Mouse (Mus musculus) mesoderm, embryonic 11.5 days (tissue): Measurements from ENCODE around the gene Gm29797.

ENCODE experiments used
- DNase-seq: peaks from one replicate; pipeline ENCODE4 v3.0.0-alpha.2; 2012; ENCODE audit warnings: low read depth, low spot score

Gm29797 gene

GRCm38 (mm10) chr2:181671984-181672383 lies 15.2 kb downstream of the Gm29797 start:
- DNase-seq = no peak

- DNase-seq = no peak
Measured at GRCm38 (mm10) chr2:181673501-181673900, 16.7 kb downstream of the Gm29797 start.

GRCm38 (mm10) chr2:181674934-181675333 lies 18.1 kb downstream of the Gm29797 start:
- DNase-seq = no peak

- DNase-seq = peak; percentile 55
Measured at GRCm38 (mm10) chr2:181675454-181675853, 18.6 kb downstream of the Gm29797 start.

- DNase-seq = no peak
Measured at GRCm38 (mm10) chr2:181676424-181676823, 19.6 kb downstream of the Gm29797 start.

GRCm38 (mm10) chr2:181677096-181677754 lies 20.4 kb downstream of the Gm29797 start:
- no peak for DNase-seq

GRCm38 (mm10) chr2:181677755-181678098 lies 20.9 kb downstream of the Gm29797 start:
- DNase-seq = no peak

- DNase-seq = peak; percentile 86
Measured at GRCm38 (mm10) chr2:181678780-181679179, 21.9 kb downstream of the Gm29797 start.

- peak; percentile 75 for DNase-seq
Measured at GRCm38 (mm10) chr2:181679951-181680715, 23.3 kb downstream of the Gm29797 start, which contains the start of gene Tcea2. Tcea2 (plus strand) TSS chr2:181680310.

- DNase-seq = no peak
Measured at GRCm38 (mm10) chr2:181680716-181681117, 23.9 kb downstream of the Gm29797 start.

GRCm38 (mm10) chr2:181681978-181682377 lies 25.1 kb downstream of the Gm29797 start:
- no peak for DNase-seq

- DNase-seq = no peak
Measured at GRCm38 (mm10) chr2:181683381-181683780, 26.5 kb downstream of the Gm29797 start.

GRCm38 (mm10) chr2:181684713-181685112 lies 27.9 kb downstream of the Gm29797 start:
- no peak for DNase-seq

GRCm38 (mm10) chr2:181685686-181686085 lies 28.9 kb downstream of the Gm29797 start:
- no peak for DNase-seq

GRCm38 (mm10) chr2:181687586-181687985 lies 30.8 kb downstream of the Gm29797 start:
- DNase-seq = no peak

- DNase-seq = no peak
Measured at GRCm38 (mm10) chr2:181689466-181690160, 32.8 kb downstream of the Gm29797 start.

GRCm38 (mm10) chr2:181691083-181691482 lies 34.2 kb downstream of the Gm29797 start:
- DNase-seq = no peak

GRCm38 (mm10) chr2:181691571-181691970 lies 34.7 kb downstream of the Gm29797 start:
- no peak for DNase-seq

- no peak for DNase-seq
Measured at GRCm38 (mm10) chr2:181692304-181692703, 35.5 kb downstream of the Gm29797 start.

- DNase-seq = peak; percentile 80
Measured at GRCm38 (mm10) chr2:181693339-181694280, 36.8 kb downstream of the Gm29797 start, which contains the start of gene Rgs19. Rgs19 (minus strand) TSS chr2:181693977.

- no peak for DNase-seq
Measured at GRCm38 (mm10) chr2:181694581-181694980, 37.7 kb downstream of the Gm29797 start.
